Mouse (Mus musculus) intestine, postnatal 0 days (tissue): ENCODE data around the gene Fam118b. TPM values are rescaled to one million over a fixed set of nuclear protein-coding genes. Genes with fewer than 3 reads are reported as not detected.

Source experiments
- ATAC-seq: fragments of 200-750 bp; cut with Nextera tagmentation; 2 replicates; pipeline ENCODE4 v1.8.0; 2017; ENCODE audit warnings: mild to moderate bottlenecking, moderate TSS enrichment, moderate library complexity
- H3K27ac ChIP-seq: fragments of 300-500 bp; sonication (generic); 2 replicates; pipeline ENCODE4 v1.5.1; 2014; ENCODE audit warnings: mild to moderate bottlenecking, low read depth, low read length, moderate library complexity
- H3K27me3 ChIP-seq: fragments of 300-500 bp; sonication (generic); replicated peaks from 2 replicates; pipeline ENCODE4 v1.6.1; 2014; ENCODE audit warnings: low read length, mixed read lengths; ENCODE audit not compliant: control insufficient read depth, insufficient read depth
- H3K36me3 ChIP-seq: fragments of 300-500 bp; sonication (generic); 2 replicates; pipeline ENCODE4 v1.6.1; 2014; ENCODE audit warnings: mild to moderate bottlenecking, moderate library complexity; ENCODE audit not compliant: control insufficient read depth, insufficient read depth
- H3K4me1 ChIP-seq: fragments of 300-500 bp; sonication (generic); replicated peaks from 2 replicates; pipeline ENCODE4 v1.6.1; 2014; ENCODE audit warnings: antibody characterized with exemption, low read length, mixed read lengths; ENCODE audit not compliant: control insufficient read depth, insufficient read depth
- H3K4me2 ChIP-seq: fragments of 300-500 bp; sonication (generic); replicated peaks from 2 replicates; pipeline ENCODE4 v1.6.1; 2014; ENCODE audit warnings: low read depth, mild to moderate bottlenecking, moderate library complexity
- H3K4me3 ChIP-seq: fragments of 300-500 bp; sonication (generic); 2 replicates; pipeline ENCODE4 v1.5.1; 2014; ENCODE audit warnings: low read depth, low read length
- H3K9ac ChIP-seq: fragments of 300-500 bp; sonication (generic); 2 replicates; pipeline ENCODE4 v1.6.1; 2014; ENCODE audit warnings: mild to moderate bottlenecking, low read depth, low read length
- H3K9me3 ChIP-seq: fragments of 300-500 bp; sonication (generic); 2 replicates; pipeline ENCODE4 v1.6.1; 2016; ENCODE audit warnings: mixed run types; ENCODE audit not compliant: control insufficient read depth
- CTCF ChIP-seq: sonication (generic); IDR thresholded peaks from 2 replicates; pipeline ENCODE4 v1.5.1; 2016; ENCODE audit warnings: low read depth, mild to moderate bottlenecking, control low read depth, antibody characterized with exemption, moderate library complexity
- WGBS: fragments of 180-500 bp; shearing (Covaris S2); extraction: QIAGEN DNeasy Blood & Tissue Kit; methylation state at CpG from one replicate; pipeline ENCODE4 v1.1.7; 2014; 5-methylcytosine and 5-hydroxymethylcytosine counted together
- polyA plus RNA-seq: library from polyadenylated mRNA; unstranded; fragments of >200 nt; fragmentation: Nextera tagmentation; extraction: Ambion mirVana; gene quantifications from 2 replicates; pipeline ENCODE4 v1.2.1, GENCODE M21; 2015

Fam118b gene
- polyA plus RNA-seq, 1 experiment from 2014 or later, result 73.5 TPM

DNA sequence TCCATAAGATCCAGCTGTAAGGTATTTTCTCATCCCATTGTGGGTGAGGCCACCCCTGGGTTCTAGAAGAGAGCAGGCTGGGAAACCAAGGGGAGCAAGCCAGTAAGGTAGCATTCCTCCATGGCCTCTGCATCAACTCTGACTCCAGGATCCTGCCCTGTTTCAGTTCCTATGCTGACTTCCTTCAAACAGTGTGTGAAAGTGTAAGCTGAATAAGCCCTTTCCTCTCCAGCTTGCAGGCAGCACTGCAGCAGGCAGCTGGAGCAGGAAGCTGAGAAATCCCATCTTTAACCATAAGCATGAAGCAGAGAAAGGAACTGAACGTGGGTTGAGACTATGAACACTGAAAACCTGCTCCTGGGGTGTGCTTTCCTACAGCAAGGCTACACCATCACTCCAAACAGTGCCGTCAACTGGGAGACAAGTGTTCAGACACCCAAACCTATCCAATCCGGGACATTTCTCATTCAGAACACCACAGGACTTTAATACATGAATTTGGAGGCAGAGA lies 10.3 kb upstream of the Fam118b start:
- no peaks in the 10 kb centered on the region for H3K27me3 ChIP-seq
- WGBS, result 81% methylated on average over 3 of the region's 3 CpGs
- no peak for TF ChIP-seq CTCF
- H3K36me3 ChIP-seq, result peaks cover 44% of the 10 kb centered on the region
- no peak overlapping the region for H3K4me2 ChIP-seq
- no peak overlapping the region for H3K4me3 ChIP-seq
- H3K27ac ChIP-seq, result no peak overlapping the region
- 0 out of 2 replicates have a peak, but pooled peaks cover 2% of the 10 kb centered on the region for H3K4me1 ChIP-seq
- no peak overlapping the region for H3K9ac ChIP-seq
- no peaks in the 10 kb centered on the region for H3K9me3 ChIP-seq
- no peak for ATAC-seq

DNA sequence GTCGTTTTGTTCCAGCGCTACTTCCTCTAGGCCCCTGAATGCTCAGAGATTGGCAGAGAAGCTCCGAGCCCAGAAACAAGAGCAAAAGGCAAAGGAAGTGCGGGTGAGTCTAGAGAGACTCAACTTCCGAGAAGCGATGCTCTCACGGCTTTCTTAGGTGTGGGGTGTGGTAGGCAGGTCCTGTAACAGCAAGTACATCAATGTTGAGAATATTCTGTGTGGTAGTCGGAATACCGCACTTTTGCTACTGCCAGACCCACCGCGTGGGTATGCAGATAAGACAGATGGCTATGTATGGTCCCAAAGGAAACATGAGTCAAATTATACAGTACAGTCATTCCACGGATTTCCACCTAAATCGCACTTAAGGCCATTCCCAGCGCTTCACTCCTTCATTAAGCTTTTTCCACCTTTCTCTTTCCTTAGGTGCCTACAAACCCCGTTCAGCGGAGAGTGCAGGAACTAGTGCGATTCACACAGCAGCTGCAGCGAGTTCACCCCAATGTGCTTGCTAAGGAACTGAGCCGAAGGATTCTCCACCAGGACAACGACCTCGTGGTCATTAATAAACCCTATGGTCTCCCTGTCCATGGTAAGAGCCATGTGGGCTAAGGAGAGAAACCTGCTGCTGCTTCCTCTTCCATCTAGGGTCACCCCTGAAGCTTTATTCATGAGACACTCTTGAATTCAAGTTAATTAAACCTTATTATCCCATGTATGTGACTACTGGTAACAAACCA lies 541 bp upstream of the Fam118b start:
- H3K27me3 ChIP-seq, result no peaks in the 10 kb centered on the region
- peak; percentile 10; the same call in 1 of the 2 replicates for ATAC-seq
- H3K27ac ChIP-seq, result peak overlapping the region; percentile 57; the same call in 1 of the 2 replicates
- peaks cover 6% of the 10 kb centered on the region; the same call in 1 of the 2 replicates for H3K4me1 ChIP-seq
- H3K9me3 ChIP-seq, result no peaks in the 10 kb centered on the region
- no peak for TF ChIP-seq CTCF
- peak overlapping the region; percentile 73 for H3K4me3 ChIP-seq
- H3K36me3 ChIP-seq, result peaks cover 10% of the 10 kb centered on the region
- peak overlapping the region; percentile 79 for H3K4me2 ChIP-seq
- under 1% methylated on average over 21 of the region's 21 CpGs for WGBS
- peak overlapping the region; percentile 73 for H3K9ac ChIP-seq

DNA sequence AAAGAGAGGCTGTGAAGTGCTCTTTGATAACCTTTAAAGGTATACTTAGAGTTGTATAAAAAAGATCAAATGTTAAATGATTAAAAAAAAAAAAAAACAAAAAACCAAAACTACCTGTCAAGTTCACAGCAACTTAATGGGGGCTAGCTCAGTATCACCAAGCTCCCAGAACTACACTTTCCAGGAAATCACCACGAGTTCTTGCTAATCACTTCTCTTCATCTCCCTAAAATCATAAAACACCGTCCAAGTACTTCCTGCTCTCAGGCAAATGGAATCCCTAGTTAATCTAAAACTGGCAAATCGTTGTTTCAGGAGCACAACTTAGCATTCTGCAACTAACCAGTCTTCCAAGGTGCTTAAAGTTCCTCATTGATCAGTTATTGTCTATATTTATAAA lies 3.1 kb downstream of the Fam118b start:
- no peaks in the 10 kb centered on the region for H3K36me3 ChIP-seq
- H3K27ac ChIP-seq, result peak overlapping the region; percentile 76; the same call in 1 of the 2 replicates
- ATAC-seq, result no peak

DNA sequence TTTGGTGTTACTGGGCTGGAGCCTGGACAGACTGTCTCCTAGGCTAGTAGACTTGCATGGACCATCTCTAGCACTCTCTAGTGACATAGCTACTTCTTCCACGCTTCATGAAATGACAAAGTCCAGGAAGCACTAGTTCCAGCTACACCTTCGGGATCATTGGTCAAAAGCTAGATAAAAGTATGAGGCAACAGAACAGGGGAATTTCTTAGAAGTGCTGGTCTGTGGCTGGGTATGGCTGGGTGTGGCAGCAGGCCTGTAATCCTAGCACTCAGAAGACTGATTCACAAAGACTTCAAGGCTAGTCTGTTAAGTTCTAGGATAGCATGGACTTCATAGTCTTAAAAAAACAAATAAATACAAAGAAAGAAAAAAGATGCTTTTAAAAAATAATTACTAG lies 4.2 kb downstream of the Fam118b start:
- TF ChIP-seq CTCF, result 0 out of 2 replicates have a peak, but pooled peaks have one; percentile 7
- 0 out of 2 replicates have a peak overlapping the region, but pooled peaks have one; percentile 4 for H3K4me2 ChIP-seq
- H3K27me3 ChIP-seq, result no peaks in the 10 kb centered on the region
- H3K4me3 ChIP-seq, result no peak overlapping the region
- peak overlapping the region; percentile 81 for H3K27ac ChIP-seq
- peaks cover 3% of the 10 kb centered on the region; the same call in 1 of the 2 replicates for H3K4me1 ChIP-seq
- no peak overlapping the region for H3K9ac ChIP-seq
- H3K36me3 ChIP-seq, result no peaks in the 10 kb centered on the region
- 54% methylated on average over 2 of the region's 2 CpGs for WGBS
- no peaks in the 10 kb centered on the region for H3K9me3 ChIP-seq
- ATAC-seq, result peak; percentile 83

More for the DNA sequence above, 3.1 kb downstream of the Fam118b start:
- H3K4me1 ChIP-seq, result peaks cover 6% of the 10 kb centered on the region; the same call in 1 of the 2 replicates
- WGBS, result 25% methylated on average over 3 of the region's 3 CpGs
- H3K27me3 ChIP-seq, result no peaks in the 10 kb centered on the region
- H3K4me2 ChIP-seq, result no peak overlapping the region
- no peaks in the 10 kb centered on the region for H3K9me3 ChIP-seq
- no peak overlapping the region for H3K4me3 ChIP-seq
- no peak overlapping the region for H3K9ac ChIP-seq
- no peak for TF ChIP-seq CTCF

DNA sequence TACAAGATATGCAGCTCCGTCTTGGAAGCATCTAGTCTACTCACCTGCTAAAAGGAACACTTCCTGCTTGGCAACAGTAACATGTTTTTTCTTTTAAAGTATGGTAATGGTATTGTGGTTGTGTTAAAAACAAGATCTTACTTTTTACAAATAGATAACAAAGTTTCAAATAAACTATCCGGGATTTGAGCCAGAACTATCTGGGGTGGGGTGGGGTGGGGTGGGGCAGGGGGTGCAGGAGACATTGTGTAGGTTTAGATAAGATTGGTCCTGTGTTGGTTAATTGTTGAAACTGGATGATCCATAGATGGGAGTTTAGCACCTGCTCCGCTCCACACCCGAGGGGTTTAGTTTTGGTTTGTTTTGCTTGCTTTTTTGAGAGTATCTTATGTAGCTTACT lies 5.2 kb downstream of the Fam118b start:
- Histone ChIP-seq H3K4me3 (no peak overlapping the region), H3K27me3 (no peaks in the 10 kb centered on the region), H3K9me3 (no peaks in the 10 kb centered on the region), H3K36me3 (no peaks in the 10 kb centered on the region), H3K4me2 (no peak overlapping the region), H3K4me1 (0 out of 2 replicates have a peak, but pooled peaks cover 3% of the 10 kb centered on the region), H3K27ac (peak overlapping the region; percentile 43), H3K9ac (no peak overlapping the region)
- no peak for TF ChIP-seq CTCF
- 31% methylated on average over 4 of the region's 4 CpGs for WGBS
- ATAC-seq, result no peak

DNA sequence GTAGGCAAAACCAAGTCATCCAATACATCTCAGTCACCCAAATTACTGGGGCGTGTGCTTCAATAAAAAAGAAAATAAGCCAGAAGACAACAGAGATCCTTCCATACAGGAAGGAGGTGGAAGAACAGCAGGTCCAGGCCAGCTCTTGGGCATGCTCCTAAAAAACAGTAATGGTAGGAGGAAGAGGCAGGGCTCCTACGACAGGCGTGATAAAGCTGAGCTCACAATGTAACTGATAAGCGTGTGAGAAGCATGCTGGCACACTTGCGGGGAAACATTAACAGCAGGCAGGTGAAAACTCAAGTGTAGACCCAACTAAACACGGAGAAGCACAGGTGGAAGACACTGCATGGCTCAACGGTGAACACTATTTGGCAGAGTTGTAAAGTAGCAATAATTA lies 10.2 kb downstream of the Fam118b start:
- H3K9ac ChIP-seq, result no peak overlapping the region
- 0 out of 2 replicates have a peak, but pooled peaks cover 5% of the 10 kb centered on the region for H3K4me1 ChIP-seq
- no peak for TF ChIP-seq CTCF
- no peak overlapping the region for H3K4me3 ChIP-seq
- H3K4me2 ChIP-seq, result no peak overlapping the region
- peak; percentile 20; the same call in 1 of the 2 replicates for ATAC-seq
- WGBS, result 45% methylated on average over 7 of the region's 7 CpGs
- H3K36me3 ChIP-seq, result no peaks in the 10 kb centered on the region
- no peak overlapping the region for H3K27ac ChIP-seq
- H3K27me3 ChIP-seq, result no peaks in the 10 kb centered on the region
- H3K9me3 ChIP-seq, result no peaks in the 10 kb centered on the region
